Mouse (Mus musculus) urinary bladder, postnatal 10 days (tissue): ENCODE data around the gene Sumf1.

Experiments
- DNase-seq: peaks from one replicate; pipeline ENCODE4 v3.0.0; 2022; ENCODE audit warnings: low spot score

Gene Sumf1

GRCm38 (mm10) chr6:108206914-108207566, 21.7 kb upstream of the Sumf1 start:
- no peak for DNase-seq

DNA sequence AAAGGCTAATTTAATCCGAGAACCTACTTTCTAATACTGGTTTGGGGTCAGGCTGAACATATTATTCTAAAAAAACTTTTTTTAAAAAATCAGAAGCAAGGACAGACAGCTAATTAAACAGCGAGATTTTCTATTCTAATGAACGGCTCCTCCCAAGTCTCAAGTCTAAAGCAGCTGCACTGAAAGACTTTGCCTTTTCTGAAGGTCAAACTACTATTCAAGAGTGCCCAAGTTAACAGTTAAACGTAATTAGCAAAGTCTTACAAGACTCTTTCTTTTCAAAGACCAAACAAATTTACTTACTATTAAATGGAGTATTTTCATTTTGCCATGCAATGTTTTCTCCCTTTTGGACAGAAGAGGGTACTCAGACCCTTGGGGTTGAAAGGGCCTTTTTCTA, 20.8 kb upstream of the Sumf1 start:
- DNase-seq: no peak

DNA sequence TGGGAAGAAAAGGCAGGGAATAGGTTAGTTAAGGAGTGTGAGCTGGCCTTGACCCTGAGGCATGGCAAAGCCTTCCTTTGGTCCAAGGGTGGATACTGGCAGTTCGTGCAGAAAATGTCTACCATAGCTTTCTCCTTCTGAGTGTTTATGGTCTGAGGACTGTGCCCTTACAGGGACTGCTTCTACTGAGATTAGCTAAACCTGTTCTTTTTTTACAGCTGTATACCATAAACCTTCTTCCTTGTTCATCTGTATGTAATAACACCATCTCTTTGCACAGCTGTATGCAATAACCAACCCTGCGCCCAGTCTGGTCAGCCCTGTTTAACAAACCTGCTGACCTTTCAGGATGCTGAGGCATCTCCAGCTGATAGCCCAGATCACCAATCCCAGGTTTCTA, 18.9 kb upstream of the Sumf1 start:
- DNase-seq: no peak

DNA sequence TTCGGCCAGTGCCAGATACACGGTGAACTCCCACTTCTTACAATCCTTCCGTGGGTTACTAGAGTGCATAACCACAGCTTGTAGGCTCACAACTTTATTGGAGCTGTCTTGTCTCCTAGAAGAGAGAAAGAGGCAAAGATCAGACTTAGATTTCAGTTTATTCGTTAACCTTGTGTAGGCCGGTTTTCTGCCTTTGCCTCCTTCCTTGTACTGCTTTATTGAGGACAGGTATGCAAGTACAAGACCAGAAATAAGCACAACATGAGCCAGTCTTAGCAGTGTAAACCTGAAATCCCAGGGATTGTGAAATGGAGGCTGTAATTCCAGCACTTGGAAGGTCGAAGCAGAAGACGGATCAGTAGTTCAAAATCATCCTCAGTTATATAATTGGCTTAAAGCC, 12.9 kb upstream of the Sumf1 start:
- DNase-seq: no peak

DNA sequence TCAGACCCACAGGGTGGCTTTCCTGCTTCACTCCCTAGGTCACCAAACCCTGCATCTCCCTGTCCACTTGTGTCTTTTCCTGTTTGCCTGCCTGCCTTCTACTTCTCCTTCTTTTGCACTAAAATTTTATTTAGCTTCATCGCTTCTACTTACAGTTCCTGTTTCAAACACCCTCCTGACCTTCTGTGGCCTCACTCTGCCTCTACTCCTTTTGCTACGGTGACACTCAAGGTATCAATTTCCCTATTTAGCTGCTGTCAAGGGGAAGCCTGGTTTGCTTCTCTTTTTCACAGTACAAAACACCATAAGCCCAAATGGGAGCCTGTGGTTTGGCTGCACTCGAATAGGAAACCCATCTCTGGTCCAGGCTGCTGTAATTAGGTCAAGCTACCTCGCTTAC, 11.7 kb upstream of the Sumf1 start:
- no peak for DNase-seq

DNA sequence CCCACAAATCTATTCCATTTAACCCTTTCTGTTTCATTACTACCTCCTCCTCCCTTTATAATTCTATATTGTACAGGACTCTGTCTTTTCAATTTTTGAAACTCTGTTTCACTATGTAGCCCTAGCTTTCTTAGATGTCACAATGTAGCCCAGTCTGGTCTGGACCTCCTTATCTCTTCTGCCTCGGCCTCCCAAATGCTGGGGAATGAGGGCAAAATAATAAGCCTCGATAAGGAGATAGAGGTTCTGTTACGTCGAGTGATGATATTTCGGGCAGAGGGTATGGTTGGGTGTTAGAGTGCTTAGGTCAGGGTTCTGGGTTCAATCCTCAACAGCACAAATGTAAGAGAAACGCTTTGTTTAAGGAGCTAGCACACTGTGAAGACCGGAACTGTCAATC, 11.3 kb upstream of the Sumf1 start:
- DNase-seq: no peak

DNA sequence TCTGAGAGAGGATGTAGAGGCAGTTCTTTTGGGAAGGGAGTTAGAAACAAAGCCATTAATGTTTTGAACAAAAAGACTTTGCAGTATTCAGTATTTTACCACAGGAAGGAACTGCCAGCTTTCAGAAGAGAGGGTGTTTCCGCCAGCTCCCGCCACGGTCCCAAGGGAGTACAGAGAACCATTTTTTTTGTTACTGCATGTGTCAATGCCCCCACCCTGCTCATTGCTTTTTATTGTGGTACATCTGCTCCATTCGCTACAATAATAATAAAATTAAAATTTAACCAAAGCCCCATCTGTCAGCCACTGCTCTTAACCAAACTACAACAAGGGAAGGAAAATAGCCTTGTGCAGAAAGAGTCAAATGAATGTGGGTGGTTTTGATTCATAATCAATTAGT, 7.2 kb upstream of the Sumf1 start:
- DNase-seq: no peak

GRCm38 (mm10) chr6:108190690-108191089, 5.3 kb upstream of the Sumf1 start:
- DNase-seq: no peak

DNA sequence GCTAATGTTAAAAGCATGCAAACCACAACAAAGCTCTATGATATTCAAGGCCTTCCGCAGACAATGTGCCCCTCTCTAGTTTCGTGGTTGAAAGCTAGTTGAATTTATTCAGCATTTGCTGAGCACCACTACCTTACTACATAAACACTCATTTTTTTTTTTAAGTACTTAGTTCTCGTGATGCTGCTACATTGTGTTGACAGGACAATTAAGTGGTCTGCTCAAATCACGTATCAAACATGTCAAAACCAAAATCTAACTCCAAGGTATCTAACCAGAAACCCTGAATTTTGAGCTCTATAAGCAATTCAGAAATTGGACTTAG, 265 bp upstream of the Sumf1 start:
- no peak for DNase-seq

DNA sequence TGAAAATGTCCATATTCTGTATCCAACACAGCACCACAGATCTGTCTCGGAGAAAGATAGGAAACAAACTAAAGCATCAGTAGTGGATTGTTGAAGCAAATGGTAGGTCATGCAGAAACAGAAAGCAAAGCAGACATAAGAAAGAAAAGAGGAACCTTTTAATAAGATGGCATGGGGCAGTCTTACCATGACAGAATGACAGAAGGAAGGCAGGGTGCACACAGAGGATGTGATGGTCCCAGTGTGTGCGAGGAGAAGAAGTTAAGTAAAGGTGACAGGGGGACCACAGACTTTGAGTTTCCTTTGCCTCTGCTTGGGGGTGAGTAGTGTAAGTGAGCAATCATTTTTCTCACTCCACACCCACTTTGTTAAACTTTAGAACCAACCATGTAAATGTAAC, 6.3 kb downstream of the Sumf1 start:
- no peak for DNase-seq

DNA sequence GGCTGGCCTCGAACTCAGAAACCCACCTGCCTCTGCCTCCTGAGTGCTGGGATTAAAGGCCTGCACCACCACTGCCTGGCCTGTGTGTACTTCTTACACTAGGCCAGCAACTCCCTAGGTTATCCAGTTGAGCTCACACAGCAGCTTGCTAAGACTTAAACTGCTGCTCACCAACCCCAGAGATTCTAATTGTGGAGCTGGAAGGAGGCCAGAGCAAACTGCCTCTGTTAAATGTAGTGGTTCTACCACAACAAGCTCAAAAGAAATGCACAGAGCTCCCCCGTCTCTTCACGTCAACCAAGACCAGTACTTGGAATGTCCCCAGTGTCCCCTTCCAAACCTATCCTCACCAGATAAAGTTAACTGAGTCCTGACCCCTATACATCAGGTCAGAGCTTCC, 11.2 kb downstream of the Sumf1 start:
- DNase-seq: no peak

- DNase-seq: no peak
These were observed 13.2 kb downstream of the Sumf1 start for GRCm38 (mm10) chr6:108172219-108172618.

DNA sequence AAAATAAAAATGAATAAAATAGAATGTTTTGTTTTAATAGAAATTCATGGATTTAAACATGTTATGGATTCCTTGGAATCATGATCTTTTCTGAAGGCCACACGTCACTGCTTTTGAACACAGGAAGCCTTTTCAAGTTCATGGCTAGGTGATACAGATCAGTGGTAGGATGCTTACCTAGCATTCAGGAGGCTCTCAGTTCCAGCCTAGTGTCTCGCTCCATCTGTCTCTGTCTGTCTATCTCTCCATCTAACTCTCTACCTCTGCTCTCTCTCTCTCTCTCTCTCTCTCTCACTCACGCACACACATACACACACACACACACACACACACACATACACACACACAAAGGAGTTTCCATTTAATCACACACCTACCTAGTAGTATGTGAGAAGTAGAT, 15.9 kb downstream of the Sumf1 start:
- DNase-seq: no peak

GRCm38 (mm10) chr6:108168723-108169122, 16.7 kb downstream of the Sumf1 start:
- no peak for DNase-seq

- DNase-seq: no peak
These were observed 17.3 kb downstream of the Sumf1 start for GRCm38 (mm10) chr6:108167946-108168680.

- DNase-seq: no peak
These were observed 19.8 kb downstream of the Sumf1 start for GRCm38 (mm10) chr6:108165598-108165997.

GRCm38 (mm10) chr6:108164935-108165334, 20.4 kb downstream of the Sumf1 start:
- no peak for DNase-seq

DNA sequence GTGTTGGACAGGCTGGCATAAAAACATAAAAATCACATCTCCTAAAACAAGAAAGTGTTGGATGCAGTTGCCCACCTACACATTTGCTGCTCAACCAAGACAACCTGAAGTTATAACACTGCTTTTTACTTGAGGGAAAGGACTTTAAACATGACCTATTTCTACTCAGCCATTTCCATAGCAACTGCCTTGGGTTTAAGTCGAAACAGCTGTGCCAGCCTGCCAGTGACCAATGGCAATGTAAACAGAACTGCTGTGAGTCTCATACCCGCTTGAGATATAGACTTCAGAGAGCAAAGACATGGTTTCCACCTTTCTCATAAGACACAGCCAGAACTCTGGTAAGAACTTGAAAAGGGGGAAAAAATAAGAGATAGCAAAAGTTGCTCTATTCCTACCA, 24.8 kb downstream of the Sumf1 start:
- DNase-seq: no peak

GRCm38 (mm10) chr6:108156881-108157280, 28.5 kb downstream of the Sumf1 start:
- DNase-seq: no peak

- DNase-seq: no peak
These were observed 31.1 kb downstream of the Sumf1 start for GRCm38 (mm10) chr6:108154243-108154642.

GRCm38 (mm10) chr6:108152661-108153269, 32.6 kb downstream of the Sumf1 start:
- no peak for DNase-seq

DNA sequence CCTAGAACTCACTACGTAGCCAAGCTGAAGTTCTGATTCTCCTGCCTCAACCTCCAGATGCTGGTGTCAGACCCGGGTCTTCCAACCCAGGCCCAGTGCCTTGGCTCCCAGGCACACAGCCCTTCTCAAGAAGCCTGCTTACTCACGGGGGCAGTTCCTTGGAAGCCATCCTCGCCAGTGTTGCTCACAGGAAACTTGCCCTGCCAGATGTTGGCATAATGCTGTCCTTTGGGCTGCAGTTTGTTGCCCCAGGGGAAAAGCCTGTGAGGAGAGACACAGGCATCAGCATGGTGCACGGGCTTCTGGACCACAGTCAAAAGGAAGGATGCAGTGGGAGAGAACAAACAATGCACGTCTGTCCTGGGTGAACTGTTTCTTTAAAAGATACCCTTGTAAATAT, 33.3 kb downstream of the Sumf1 start:
- no peak for DNase-seq

DNA sequence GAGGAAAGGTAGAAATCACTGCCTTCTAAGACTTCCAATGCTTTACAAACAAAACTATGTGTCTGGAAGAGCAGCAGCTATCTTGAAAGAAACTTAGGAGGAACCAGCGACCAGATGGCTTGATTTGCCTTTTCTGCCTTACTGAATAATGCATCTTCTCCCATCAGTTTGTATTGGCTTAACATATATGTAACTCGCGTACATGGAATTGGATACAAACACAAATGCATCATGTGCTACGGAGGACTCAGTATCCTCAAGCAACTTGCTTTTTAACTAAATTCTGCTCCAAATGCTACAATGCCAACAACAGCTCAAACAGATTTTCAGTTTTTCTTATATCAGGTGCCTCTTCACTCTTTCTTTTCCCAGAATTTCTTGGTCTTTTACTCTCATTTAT, 36.1 kb downstream of the Sumf1 start:
- no peak for DNase-seq

DNA sequence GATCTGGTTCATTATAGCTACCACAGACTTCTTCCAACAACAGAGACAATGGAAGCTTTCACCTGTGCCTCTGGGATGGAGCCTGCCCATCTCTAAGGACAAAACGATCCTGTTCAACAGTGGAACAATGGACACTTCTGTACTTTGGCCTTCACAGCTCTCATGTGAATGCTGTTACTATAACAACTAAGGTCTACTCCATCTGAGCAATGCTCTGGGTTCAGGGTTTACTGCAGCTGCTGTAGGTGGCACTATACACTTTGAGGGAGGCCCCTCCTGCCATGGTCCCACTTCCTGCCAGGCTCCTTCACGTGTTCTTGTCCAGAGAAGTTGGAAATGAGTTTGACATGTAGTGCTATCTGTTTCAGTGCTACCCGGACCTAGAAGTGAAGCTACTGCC, 36.9 kb downstream of the Sumf1 start:
- no peak for DNase-seq
